Mouse (Mus musculus) erythroblast, embryonic 14.5 days (primary cell): ENCODE measurements at regions not wholly inside any gene's neighbourhood (a gene's known extent, or its start where the extent isn't known, plus 50 kb on each side); places are given as distances from the start of the nearest gene placed in this dataset.

Source experiments
- GATA1 ChIP-seq: IDR thresholded peaks from 2 replicates; pipeline ENCODE4 v1.6.1; 2012; ENCODE audit warnings: low read length, inconsistent platforms, mixed read lengths
- TAL1 ChIP-seq: IDR thresholded peaks from 3 replicates; pipeline ENCODE4 v1.6.1; 2012; ENCODE audit warnings: low read length, inconsistent platforms, mixed read lengths

- TF ChIP-seq TAL1 (no peak), GATA1 (no peak)
These were observed 181.7 kb upstream of the Lpp start for GRCm38 (mm10) chr16:24211588-24211987.
